Mouse (Mus musculus): ENCODE results near the gene Ube3c.

DNA sequence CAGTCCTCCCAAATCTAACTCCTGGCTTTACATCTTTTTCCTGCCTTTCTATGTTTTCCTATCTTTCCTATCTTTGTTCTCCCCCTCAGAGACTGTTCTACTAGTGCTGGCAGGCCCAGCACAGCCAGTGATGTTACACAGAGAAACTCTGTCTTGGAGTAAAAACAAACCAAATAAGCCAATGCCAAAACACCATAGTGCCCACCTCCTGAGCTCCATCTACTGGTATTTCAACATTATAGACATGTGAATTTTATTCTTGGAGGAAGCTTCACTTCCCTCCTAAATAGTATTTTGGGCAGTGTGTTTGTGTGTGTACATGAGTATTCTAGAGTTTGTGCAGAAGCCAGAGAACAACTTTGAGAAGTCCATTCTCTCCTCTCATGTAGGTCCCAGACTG, 67.8 kb downstream of the Ube3c start:
- TF ChIP-seq CTCF (conservative IDR thresholded peaks at IDR 0.05; ENCODE audit: low read length) (no peak), NANOG (IDR thresholded peaks at IDR 0.05; ENCODE audit: borderline replicate concordance, low read length) (no peak), POU5F1 (IDR thresholded peaks at IDR 0.05; ENCODE audit: borderline replicate concordance, low read length) (no peak)

All from E14TG2a.4 (cell line).